Mouse (Mus musculus) lung, postnatal 10 days (tissue): ENCODE results near the gene Lrrc38.

Experiments used
- DNase-seq: peaks from one replicate; pipeline ENCODE4 v3.0.0; 2021

Gene Lrrc38

GRCm38 (mm10) chr4:143350047-143351015 is 774 bp downstream of the Lrrc38 start:
- no peak for DNase-seq

- DNase-seq: no peak
Measured at GRCm38 (mm10) chr4:143352301-143352700, 2.7 kb downstream of the Lrrc38 start.

GRCm38 (mm10) chr4:143361520-143361919 is 12.0 kb downstream of the Lrrc38 start:
- no peak for DNase-seq

DNA sequence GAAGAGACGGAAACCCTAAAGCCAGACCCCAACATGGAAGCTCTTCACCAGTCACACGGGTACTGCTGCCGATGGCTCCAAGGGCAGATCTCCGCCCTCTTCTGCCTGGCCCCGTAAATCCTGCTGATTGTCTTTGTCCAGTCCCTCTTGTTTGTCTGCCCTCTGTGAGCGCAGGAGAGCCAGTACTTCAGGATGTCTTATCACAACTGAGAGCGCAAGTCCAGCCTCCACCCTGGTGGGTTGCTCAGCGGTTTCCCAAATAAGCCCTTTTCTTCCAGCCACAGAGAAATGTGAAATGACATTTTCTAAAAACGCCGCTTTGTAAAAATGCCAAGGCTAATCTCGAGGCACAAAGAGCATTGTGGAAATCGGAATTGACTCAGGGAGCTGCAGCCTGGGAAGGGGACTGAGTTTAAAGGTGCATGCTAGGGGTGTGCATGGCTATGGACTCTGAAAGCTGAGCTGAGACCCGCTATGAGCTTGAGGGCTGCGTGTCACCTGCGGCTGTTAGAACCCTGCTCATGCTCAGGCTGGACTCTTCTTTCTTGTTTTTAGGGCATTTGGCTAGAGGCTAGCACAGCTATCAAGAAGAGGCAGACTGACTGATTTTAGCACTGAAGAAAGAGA is 17.0 kb downstream of the Lrrc38 start:
- DNase-seq: no peak

GRCm38 (mm10) chr4:143379480-143379879 is 29.9 kb downstream of the Lrrc38 start:
- DNase-seq: no peak

- DNase-seq: no peak
Measured at GRCm38 (mm10) chr4:143379931-143380715, 30.6 kb downstream of the Lrrc38 start.

- DNase-seq: peak; percentile 36
Measured at GRCm38 (mm10) chr4:143380716-143381004, 31.1 kb downstream of the Lrrc38 start.

DNA sequence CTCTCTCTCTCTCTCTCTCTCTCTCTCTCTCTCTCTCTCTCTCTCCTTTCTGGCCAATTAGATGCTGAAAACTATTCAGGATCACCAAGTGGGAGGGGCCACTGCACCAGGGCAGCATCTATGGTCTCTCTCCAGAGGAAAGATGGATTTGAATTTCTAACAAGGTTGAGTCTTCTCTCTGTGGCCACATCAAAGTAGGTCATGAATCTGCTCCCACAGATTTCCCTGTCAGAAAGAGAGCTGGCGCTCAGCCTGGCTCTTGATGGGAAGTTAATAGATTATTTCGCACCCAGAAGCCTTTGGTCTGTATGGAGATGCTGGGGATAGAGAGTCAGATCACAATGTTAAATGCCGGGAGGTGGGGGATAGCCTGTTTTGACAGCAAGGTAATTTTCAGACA is 32.6 kb downstream of the Lrrc38 start:
- DNase-seq: no peak

GRCm38 (mm10) chr4:143383646-143384045 is 34.1 kb downstream of the Lrrc38 start:
- no peak for DNase-seq

- DNase-seq: peak; percentile 54
Measured at GRCm38 (mm10) chr4:143388955-143389702, 39.6 kb downstream of the Lrrc38 start.

- peak; percentile 8 for DNase-seq
Measured at GRCm38 (mm10) chr4:143394181-143394580, 44.6 kb downstream of the Lrrc38 start, which contains the start of gene Pramel1. TSS of gene Pramel1 (plus strand) at chr4:143394428.

DNA sequence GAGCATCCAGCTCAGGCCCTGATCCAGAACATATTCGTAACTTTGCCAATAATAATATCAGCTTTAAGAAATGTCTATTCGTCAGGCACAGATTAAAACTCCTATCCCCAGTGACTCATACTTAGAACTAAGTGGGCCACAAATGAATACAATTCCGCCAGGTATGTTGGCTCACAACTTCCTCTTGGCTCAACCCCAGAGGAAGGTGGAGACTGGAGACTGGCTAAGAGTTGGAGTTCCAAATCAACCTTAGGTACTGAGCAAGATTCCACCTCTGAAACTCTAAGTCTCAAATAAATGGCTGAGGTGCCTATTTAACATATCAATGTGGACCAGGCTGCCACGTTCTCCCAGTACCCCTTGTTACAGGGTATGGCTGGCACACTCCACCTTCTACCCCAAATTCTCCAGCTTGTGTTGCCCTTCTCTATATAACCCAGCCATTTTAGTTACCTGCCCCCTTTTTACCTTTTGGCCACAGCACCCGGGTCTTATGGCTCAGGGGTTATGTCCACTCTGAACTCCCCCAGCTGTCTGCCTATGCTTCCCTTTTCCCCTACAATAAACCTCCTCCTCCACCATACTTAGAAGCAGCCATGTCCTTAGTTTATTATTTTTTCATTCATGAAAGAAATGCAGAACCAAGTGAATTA is 62.1 kb downstream of the Lrrc38 start:
- peak; percentile 14 for DNase-seq

GRCm38 (mm10) chr4:143412219-143413092 is 62.9 kb downstream of the Lrrc38 start, which contains the start of gene Pramef8:
TSS of gene Pramef8 (plus strand) at chr4:143412426.
- peak; percentile 94 for DNase-seq

GRCm38 (mm10) chr4:143413621-143414020 is 64.1 kb downstream of the Lrrc38 start:
- DNase-seq: no peak

DNA sequence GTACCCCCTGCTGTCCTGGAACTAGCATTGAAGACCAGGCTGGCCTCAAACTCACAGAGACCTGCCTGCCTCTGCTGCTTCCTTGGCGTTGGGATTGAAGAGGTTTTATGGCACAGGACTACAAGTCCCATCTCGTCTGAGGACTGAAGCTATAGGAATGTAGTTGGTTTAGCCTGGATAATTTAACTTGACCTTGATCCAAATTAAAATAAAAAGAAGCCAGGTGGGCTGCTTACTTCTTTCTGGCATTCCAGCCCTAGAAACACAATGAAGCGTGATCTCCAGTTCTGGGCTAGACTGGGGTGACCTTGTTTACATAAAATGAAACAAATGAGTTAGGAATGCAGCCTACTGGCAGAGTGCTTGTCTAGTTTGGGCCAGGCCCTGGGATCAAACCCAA is 64.6 kb downstream of the Lrrc38 start:
- DNase-seq: no peak
